Mouse (Mus musculus) layer of hippocampus, adult 9-11 months (tissue): ENCODE measurements around the gene Grb2.

ENCODE experiments used
- DNase-seq: peaks from one replicate; pipeline ENCODE4 v3.0.0; 2022

The Grb2 gene

DNA sequence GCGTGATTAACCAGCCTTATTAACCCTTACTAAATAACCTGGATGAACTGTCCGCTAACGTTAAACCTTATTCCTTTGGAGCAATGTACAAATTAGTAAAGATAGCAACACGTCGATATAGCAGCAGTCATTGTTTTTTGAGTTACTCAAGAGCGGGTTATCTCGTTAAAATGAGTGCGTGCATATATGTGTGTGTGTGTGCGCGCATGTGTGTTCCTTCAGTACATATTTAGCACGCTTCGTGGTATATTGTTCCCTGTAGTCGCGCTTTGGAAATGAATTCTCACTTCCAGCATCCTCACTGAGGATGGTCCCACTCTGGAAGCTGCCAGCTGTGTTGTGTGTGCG lies 105.3 kb downstream of the Grb2 start:
- DNase-seq: no peak

DNA sequence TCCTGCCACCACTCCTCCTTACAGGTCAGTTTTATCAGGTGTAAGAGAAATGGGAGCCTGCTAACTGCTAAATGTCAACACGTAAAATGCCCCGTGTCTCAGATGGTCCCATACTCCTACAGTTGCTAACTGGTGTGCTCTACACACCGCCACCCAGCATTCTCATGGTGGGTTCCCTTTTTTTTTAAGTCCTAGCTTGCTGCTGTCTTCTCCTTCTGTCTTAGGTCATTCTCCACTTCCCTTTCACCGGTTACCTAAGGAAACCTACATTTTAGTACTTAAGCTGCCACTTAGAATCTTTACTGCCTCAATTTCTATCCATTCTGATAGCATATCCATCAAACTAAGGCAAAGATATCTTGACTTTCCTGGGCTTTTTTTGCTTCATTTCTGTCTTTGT lies 107.2 kb downstream of the Grb2 start:
- no peak for DNase-seq

DNA sequence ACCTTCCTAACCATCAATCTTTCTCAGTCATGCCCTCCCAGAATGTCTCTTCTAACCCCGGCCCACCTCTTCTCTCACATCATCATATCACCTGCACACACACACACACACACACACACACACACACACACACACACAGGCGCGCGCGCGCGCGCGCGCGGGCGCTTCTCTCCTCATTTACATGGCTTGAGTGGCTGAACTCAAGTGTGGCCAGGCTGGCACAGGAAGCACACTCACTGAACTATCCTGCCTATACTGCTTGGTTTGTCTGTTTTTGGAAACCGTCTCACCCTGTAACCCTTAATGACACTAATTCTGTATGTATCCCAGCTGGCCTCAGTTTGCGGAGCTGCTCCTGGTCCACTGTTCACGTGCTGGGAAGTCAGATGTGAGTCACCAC lies 107.7 kb downstream of the Grb2 start:
- DNase-seq: no peak

DNA sequence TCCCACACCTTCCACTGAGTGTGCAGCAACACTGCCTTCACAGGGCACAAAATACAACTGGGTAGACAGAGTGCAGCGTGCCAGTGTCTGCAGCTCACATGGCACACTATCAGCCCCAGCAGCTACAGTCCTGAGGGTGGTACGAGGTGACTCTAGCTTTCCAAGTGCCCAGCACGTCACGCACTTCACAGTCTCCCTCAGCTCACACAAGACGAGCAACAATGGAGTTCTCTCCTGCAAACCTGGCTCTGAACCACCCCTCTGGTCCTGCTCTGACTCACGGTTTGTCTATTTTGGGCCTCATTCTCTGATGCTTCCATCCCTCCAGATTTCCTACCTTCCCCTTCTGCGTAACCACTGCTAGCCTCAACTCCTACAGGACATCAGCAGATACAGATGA lies 108.7 kb downstream of the Grb2 start:
- no peak for DNase-seq

DNA sequence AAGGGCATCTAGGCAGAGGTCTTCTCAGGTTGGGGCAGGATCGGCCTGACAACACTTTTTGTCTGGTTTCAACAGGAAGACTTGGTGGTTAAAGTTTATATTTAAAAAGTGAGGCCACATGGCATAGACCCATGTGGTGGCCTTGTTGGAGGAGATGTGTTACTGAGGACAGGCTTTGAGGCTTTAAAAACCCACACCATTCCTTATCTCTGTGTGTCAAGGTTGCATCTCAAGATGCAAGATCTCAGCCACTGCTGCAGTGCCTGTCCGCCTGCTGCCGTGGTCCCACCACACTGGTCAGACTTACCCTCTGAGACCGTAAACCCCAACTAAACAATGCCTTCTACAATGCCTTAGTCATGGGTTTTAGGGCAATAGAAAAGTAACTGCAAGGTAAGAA lies 110.1 kb downstream of the Grb2 start:
- DNase-seq: no peak

DNA sequence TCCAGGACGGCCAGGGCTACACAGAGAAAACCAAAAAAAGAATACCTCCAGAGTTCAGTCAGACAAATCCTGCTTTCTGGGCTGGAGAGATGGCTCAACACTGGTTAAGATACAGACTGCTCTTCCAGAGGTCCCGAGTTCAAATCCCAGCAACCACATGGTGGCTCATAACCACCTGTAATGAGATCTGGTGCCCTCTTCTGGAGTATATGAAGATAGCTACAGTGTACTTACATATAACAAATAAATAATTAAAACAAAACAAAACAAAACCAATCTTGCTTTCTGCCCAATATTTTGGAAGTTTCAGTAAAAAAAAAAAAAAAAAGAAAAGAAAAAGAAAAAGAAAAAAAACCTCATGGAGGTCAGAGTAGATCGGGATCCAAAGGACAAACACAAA lies 113.2 kb downstream of the Grb2 start:
- DNase-seq: no peak
